8 mouse cellular contexts compared by ENCODE assay signal in genomic region chr5:114100390-114101099, GRCm38 (mm10). TPM values are rescaled to one million over a fixed set of nuclear protein-coding genes. Genes with fewer than 3 reads are reported as not detected.
DNase-seq lines count a peak whose midpoint lies in the region; ATAC-seq and TF ChIP-seq lines count a peak whose summit lies in the region.

No protein-coding gene starts in this region.

- peak overlapping the region; percentile 97 for H3K4me2 ChIP-seq in heart, embryonic 13.5 days
- H3K4me2 ChIP-seq in CH12.LX (ENCODE audit: insufficient read depth, low read depth, poor library complexity, severe bottlenecking), result peak overlapping the region; percentile 96
- peak overlapping the region; percentile 97 for H3K4me2 ChIP-seq in embryonic facial prominence, embryonic 13.5 days
- H3K4me2 ChIP-seq in intestine, embryonic 16.5 days (ENCODE audit: low read depth, low read length), result peak overlapping the region; percentile 97
- H3K4me2 ChIP-seq in neural tube, embryonic 14.5 days (ENCODE audit: low read depth, low read length), result peak overlapping the region; percentile 98

- TF ChIP-seq EP300 in CH12.LX (IDR thresholded peaks at IDR 0.05; ENCODE audit: low read length), result no peak

- H3K4me1 ChIP-seq in heart, embryonic 13.5 days, result peaks cover 19% of the 10 kb centered on the region
- peaks cover 11 to 22% of the 10 kb centered on the region in 2 experiments for H3K4me1 ChIP-seq in CH12.LX (ENCODE audit: control insufficient read depth in 1 of 2, insufficient read depth in 2 of 2)
- peaks cover 13% of the 10 kb centered on the region for H3K4me1 ChIP-seq in embryonic facial prominence, embryonic 13.5 days
- H3K4me1 ChIP-seq in intestine, embryonic 16.5 days (ENCODE audit: control insufficient read depth, insufficient read depth, low read length), result peaks cover 10% of the 10 kb centered on the region
- peaks cover 11% of the 10 kb centered on the region for H3K4me1 ChIP-seq in neural tube, embryonic 14.5 days (ENCODE audit: control insufficient read depth, insufficient read depth, low read length)

- no peaks in the 10 kb centered on the region for H3K9me3 ChIP-seq in heart, embryonic 13.5 days
- no peaks in the 10 kb centered on the region for H3K9me3 ChIP-seq in CH12.LX (replicated peaks; ENCODE audit: low read length)
- H3K9me3 ChIP-seq in embryonic facial prominence, embryonic 13.5 days, result no peaks in the 10 kb centered on the region
- no peaks in the 10 kb centered on the region for H3K9me3 ChIP-seq in intestine, embryonic 16.5 days (ENCODE audit: control insufficient read depth, low read length)
- no peaks in the 10 kb centered on the region for H3K9me3 ChIP-seq in neural tube, embryonic 14.5 days (ENCODE audit: control insufficient read depth, low read length)

- TF ChIP-seq CTCF in CH12.LX (conservative IDR thresholded peaks at IDR 0.05 in 1 of 2, IDR thresholded peaks at IDR 0.05 in 1 of 2; ENCODE audit: low read depth in 2 of 2, low read length in 2 of 2), result no peak

- in situ Hi-C loops in CH12.LX (cut with MboI; ENCODE audit: low pct_ligation_motif_present, low pct_unique_long_range_greater_than_20kb, low sequenced_read_pairs), result no loop called here

- 2% methylated on average over 56 of the region's 64 CpGs for WGBS in heart, embryonic 13.5 days
- WGBS in embryonic facial prominence, embryonic 13.5 days, result 4% methylated on average over 50 of the region's 64 CpGs
- 1% methylated on average over 62 of the region's 64 CpGs for WGBS in intestine, embryonic 16.5 days
- whole genome bisulfite sequencing in neural tube, embryonic 14.5 days, result 3% methylated on average over 52 of the region's 64 CpGs

- ATAC-seq in heart, embryonic 13.5 days (ENCODE audit: extremely low read depth, insufficient number of reproducible peaks, low FRiP score, low TSS enrichment), result no peak
- no peak for ATAC-seq in embryonic facial prominence, embryonic 13.5 days (ENCODE audit: insufficient number of reproducible peaks, insufficient read depth, low FRiP score, low TSS enrichment, low read depth)
- ATAC-seq in intestine, embryonic 16.5 days, result peak; percentile 83
- ATAC-seq in neural tube, embryonic 14.5 days (ENCODE audit: low read depth), result peak; percentile 58; the same call in 1 of the 2 replicates

- H3K9ac ChIP-seq in heart, embryonic 13.5 days, result peak overlapping the region; percentile 91
- peak overlapping the region; percentile 96 for H3K9ac ChIP-seq in CH12.LX (ENCODE audit: insufficient read depth, low read depth)
- H3K9ac ChIP-seq in embryonic facial prominence, embryonic 13.5 days, result peak overlapping the region; percentile 96
- peak overlapping the region; percentile 97 for H3K9ac ChIP-seq in intestine, embryonic 16.5 days (ENCODE audit: low read depth, low read length)
- peak overlapping the region; percentile 90 for H3K9ac ChIP-seq in neural tube, embryonic 14.5 days (replicated peaks; ENCODE audit: low read depth, low read length)

- DNase-seq in heart, postnatal 14 days, result no peak
- DNase-seq in CH12.LX (ENCODE audit: extremely low read depth), result no peak
- DNase-seq in right cerebral cortex, postnatal 14 days, result no peak
- no peak for DNase-seq in embryo, embryonic 10 days (ENCODE audit: low spot score)

- peak overlapping the region; percentile 26; the same call in 1 of the 2 replicates for H3K27ac ChIP-seq in heart, embryonic 13.5 days (replicated peaks)
- H3K27ac ChIP-seq in CH12.LX (ENCODE audit: insufficient read depth, low read depth), result no peak overlapping the region
- peak overlapping the region; percentile 18; the same call in 1 of the 2 replicates for H3K27ac ChIP-seq in embryonic facial prominence, embryonic 13.5 days
- 0 out of 2 replicates have a peak overlapping the region, but pooled peaks have one; percentile 51 for H3K27ac ChIP-seq in intestine, embryonic 16.5 days (ENCODE audit: low read length)
- peak overlapping the region; percentile 71; the same call in 1 of the 2 replicates for H3K27ac ChIP-seq in neural tube, embryonic 14.5 days (ENCODE audit: low read depth, low read length)

- peaks cover 6% of the 10 kb centered on the region; the same call in 1 of the 2 replicates for H3K27me3 ChIP-seq in heart, embryonic 13.5 days (replicated peaks)
- peaks cover 19% of the 10 kb centered on the region for H3K27me3 ChIP-seq in CH12.LX (replicated peaks)
- no peaks in the 10 kb centered on the region for H3K27me3 ChIP-seq in embryonic facial prominence, embryonic 13.5 days
- H3K27me3 ChIP-seq in intestine, embryonic 16.5 days (replicated peaks; ENCODE audit: control insufficient read depth, insufficient read depth, low read length), result no peaks in the 10 kb centered on the region
- H3K27me3 ChIP-seq in neural tube, embryonic 14.5 days (ENCODE audit: control insufficient read depth, insufficient read depth, low read length), result no peaks in the 10 kb centered on the region

- TF ChIP-seq RAD21 in CH12.LX (IDR thresholded peaks at IDR 0.05; ENCODE audit: low read depth, low read length), result no peak

- H3K36me3 ChIP-seq in heart, embryonic 13.5 days, result peaks cover 26% of the 10 kb centered on the region
- peaks cover 18 to 35% of the 10 kb centered on the region in 2 experiments for H3K36me3 ChIP-seq in CH12.LX (replicated peaks in 1 of 2; ENCODE audit: control insufficient read depth in 1 of 2, insufficient read depth in 1 of 2, low read length in 1 of 2)
- peaks cover 33% of the 10 kb centered on the region for H3K36me3 ChIP-seq in embryonic facial prominence, embryonic 13.5 days
- no peaks in the 10 kb centered on the region for H3K36me3 ChIP-seq in intestine, embryonic 16.5 days (ENCODE audit: control insufficient read depth, insufficient read depth, low read length)
- H3K36me3 ChIP-seq in neural tube, embryonic 14.5 days (ENCODE audit: control insufficient read depth, insufficient read depth, low read length), result peaks cover 11% of the 10 kb centered on the region; the same call in 1 of the 2 replicates

- peaks cover 11% of the 10 kb centered on the region for H3K79me2 ChIP-seq in CH12.LX (replicated peaks; ENCODE audit: control insufficient read depth, extremely low read depth, insufficient read depth, poor library complexity, severe bottlenecking)

- TF ChIP-seq POLR2A in CH12.LX (IDR thresholded peaks at IDR 0.05; ENCODE audit: low read depth, low read length), result no peak

- peak overlapping the region; percentile 76 for H3K4me3 ChIP-seq in heart, embryonic 13.5 days
- H3K4me3 ChIP-seq in CH12.LX (replicated peaks in 1 of 3; ENCODE audit: low read depth in 2 of 3, low read length in 2 of 3, poor library complexity in 1 of 3), result peak overlapping the region; percentile 81 to 95 (median 93)
- peak overlapping the region; percentile 97 for H3K4me3 ChIP-seq in embryonic facial prominence, embryonic 13.5 days
- H3K4me3 ChIP-seq in intestine, embryonic 16.5 days (ENCODE audit: low read length), result peak overlapping the region; percentile 97
- H3K4me3 ChIP-seq in neural tube, embryonic 14.5 days (ENCODE audit: low read depth, low read length), result peak overlapping the region; percentile 91

- intact Hi-C loops in heart, postnatal 14 days (cut with DNase I), result no loop called here

- dilution Hi-C loops in CH12.LX (cut with MboI; ENCODE audit: extremely low pct_ligation_motif_present, extremely low pct_unique_long_range_greater_than_20kb, low sequenced_read_pairs), result no loop called here

RNA-seq across cellular contexts. Expression of gene Svop, which starts 9.2 kb away (rescaled TPM):
- polyA plus RNA-seq in heart, embryonic 13.5 days (2015; fragmentation: Nextera tagmentation; extraction: Ambion mirVana), result 0.15 and 0.36 TPM in 2 replicates
- under 1 TPM in 1 of 2 experiments, not detected in 1; 0.19 TPM for total RNA-seq in heart, postnatal 14 days (2021)
- 0.38 and 1.1 TPM in 2 replicates for total RNA-seq in CH12.LX (2012; rRNA removed)
- 0.20 and 0.31 TPM in 2 replicates for total RNA-seq in CH12.LX (2014; rRNA removed)
- 0.40 and 0.51 TPM in 2 replicates for polyA plus RNA-seq in CH12.LX (2012; ENCODE audit: insufficient read length, low read depth)
- 0.86 and 1.1 TPM in 2 replicates for polyA plus RNA-seq in embryonic facial prominence, embryonic 13.5 days (2015; fragmentation: Nextera tagmentation; extraction: Ambion mirVana)
- 1.7 and 2.0 TPM in 2 replicates for polyA plus RNA-seq in intestine, embryonic 16.5 days (2015; fragmentation: Nextera tagmentation; extraction: Ambion mirVana)
- polyA plus RNA-seq in neural tube, embryonic 14.5 days (2014; fragmentation: Nextera tagmentation; extraction: Ambion mirVana), result 80.0 and 80.3 TPM in 2 replicates

RNA-seq across cellular contexts. Expression of gene Alkbh2, which starts 27.5 kb away (rescaled TPM):
- polyA plus RNA-seq in heart, embryonic 13.5 days (2015; fragmentation: Nextera tagmentation; extraction: Ambion mirVana), result 6.4 and 9.1 TPM in 2 replicates
- 1 to 10 TPM; 2.0 to 2.3 TPM for total RNA-seq in heart, postnatal 14 days (2021)
- 35.0 and 35.7 TPM in 2 replicates for total RNA-seq in CH12.LX (2012; rRNA removed)
- 34.4 TPM in 2 replicates for total RNA-seq in CH12.LX (2014; rRNA removed)
- polyA plus RNA-seq in CH12.LX (2012; ENCODE audit: insufficient read length, low read depth), result 39.3 and 41.4 TPM in 2 replicates
- polyA plus RNA-seq in embryonic facial prominence, embryonic 13.5 days (2015; fragmentation: Nextera tagmentation; extraction: Ambion mirVana), result 11.7 and 11.8 TPM in 2 replicates
- 7.6 and 10.1 TPM in 2 replicates for polyA plus RNA-seq in intestine, embryonic 16.5 days (2015; fragmentation: Nextera tagmentation; extraction: Ambion mirVana)
- polyA plus RNA-seq in neural tube, embryonic 14.5 days (2014; fragmentation: Nextera tagmentation; extraction: Ambion mirVana), result 8.2 TPM in 2 replicates

RNA-seq across cellular contexts. Expression of gene Ung, which starts 29.6 kb away (rescaled TPM):
- 44.6 and 47.5 TPM in 2 replicates for polyA plus RNA-seq in heart, embryonic 13.5 days (2015; fragmentation: Nextera tagmentation; extraction: Ambion mirVana)
- 10 to 100 TPM; 24.1 to 26.9 TPM for total RNA-seq in heart, postnatal 14 days (2021)
- total RNA-seq in CH12.LX (2012; rRNA removed) (39.1 and 53.4 TPM in 2 replicates), CH12.LX (2014; rRNA removed) (43.5 and 51.9 TPM in 2 replicates)
- polyA plus RNA-seq in CH12.LX (2012; ENCODE audit: insufficient read length, low read depth), result 83.3 and 91.9 TPM in 2 replicates
- polyA plus RNA-seq in embryonic facial prominence, embryonic 13.5 days (2015; fragmentation: Nextera tagmentation; extraction: Ambion mirVana), result 43.6 and 48.2 TPM in 2 replicates
- polyA plus RNA-seq in intestine, embryonic 16.5 days (2015; fragmentation: Nextera tagmentation; extraction: Ambion mirVana), result 32.2 and 35.5 TPM in 2 replicates
- polyA plus RNA-seq in neural tube, embryonic 14.5 days (2014; fragmentation: Nextera tagmentation; extraction: Ambion mirVana), result 4.1 and 4.8 TPM in 2 replicates

RNA-seq across cellular contexts. Expression of gene Usp30, which starts 35.3 kb away (rescaled TPM):
- polyA plus RNA-seq in heart, embryonic 13.5 days (2015; fragmentation: Nextera tagmentation; extraction: Ambion mirVana), result 7.4 and 7.5 TPM in 2 replicates
- 10 to 100 TPM; 10.8 to 14.8 TPM for total RNA-seq in heart, postnatal 14 days (2021)
- 11.5 and 13.0 TPM in 2 replicates for total RNA-seq in CH12.LX (2012; rRNA removed)
- total RNA-seq in CH12.LX (2014; rRNA removed), result 13.0 and 15.5 TPM in 2 replicates
- polyA plus RNA-seq in CH12.LX (2012; ENCODE audit: insufficient read length, low read depth), result 14.5 and 16.1 TPM in 2 replicates
- polyA plus RNA-seq in embryonic facial prominence, embryonic 13.5 days (2015; fragmentation: Nextera tagmentation; extraction: Ambion mirVana), result 13.0 and 16.4 TPM in 2 replicates
- polyA plus RNA-seq in intestine, embryonic 16.5 days (2015; fragmentation: Nextera tagmentation; extraction: Ambion mirVana), result 9.1 and 9.3 TPM in 2 replicates
- polyA plus RNA-seq in neural tube, embryonic 14.5 days (2014; fragmentation: Nextera tagmentation; extraction: Ambion mirVana), result 16.9 and 17.6 TPM in 2 replicates

RNA-seq across cellular contexts. Expression of gene Acacb, which starts 45.8 kb away (rescaled TPM):
- 8.9 and 9.5 TPM in 2 replicates for polyA plus RNA-seq in heart, embryonic 13.5 days (2015; fragmentation: Nextera tagmentation; extraction: Ambion mirVana)
- 100 to 1,000 TPM; 184 to 195 TPM for total RNA-seq in heart, postnatal 14 days (2021)
- total RNA-seq in CH12.LX (2012; rRNA removed), result 3.9 and 6.2 TPM in 2 replicates
- total RNA-seq in CH12.LX (2014; rRNA removed), result 13.4 and 14.1 TPM in 2 replicates
- 16.3 and 17.0 TPM in 2 replicates for polyA plus RNA-seq in CH12.LX (2012; ENCODE audit: insufficient read length, low read depth)
- 2.7 and 3.6 TPM in 2 replicates for polyA plus RNA-seq in embryonic facial prominence, embryonic 13.5 days (2015; fragmentation: Nextera tagmentation; extraction: Ambion mirVana)
- 1.1 and 1.4 TPM in 2 replicates for polyA plus RNA-seq in intestine, embryonic 16.5 days (2015; fragmentation: Nextera tagmentation; extraction: Ambion mirVana)
- 3.2 and 4.8 TPM in 2 replicates for polyA plus RNA-seq in neural tube, embryonic 14.5 days (2014; fragmentation: Nextera tagmentation; extraction: Ambion mirVana)

Comparison
In these comparisons a context has a peak if more than half of its experiments do, and no peak if none do; other contexts are left out.
1. ATAC-seq: peak in intestine, embryonic 16.5 days (single experiment) and neural tube, embryonic 14.5 days (single experiment); none in heart, embryonic 13.5 days (single experiment) and embryonic facial prominence, embryonic 13.5 days (single experiment).
2. RNA of gene Svop, which starts 9.2 kb away (polyA plus RNA-seq): 80.0 to 80.3 TPM in neural tube, embryonic 14.5 days; 1.7 to 2.0 TPM in intestine, embryonic 16.5 days, 0.86 to 1.1 TPM in embryonic facial prominence, embryonic 13.5 days, 0.40 to 0.51 TPM in CH12.LX and 0.15 to 0.36 TPM in heart, embryonic 13.5 days; every median in the first group is over 10 times any median in the second.
3. Peak in every context shown above with its lines, with median percentiles within 50 percentile points of each other: H3K4me2 ChIP-seq, H3K4me3 ChIP-seq and H3K9ac ChIP-seq.